Mouse (Mus musculus) intestine, embryonic 16.5 days (tissue): ENCODE data around the gene Itga8. TPM values are rescaled to one million over a fixed set of nuclear protein-coding genes. Genes with fewer than 3 reads are reported as not detected.

Experiments used
- ATAC-seq: fragments of 200-750 bp; cut with Nextera tagmentation; 2 replicates; pipeline ENCODE4 v1.8.0; 2017; ENCODE audit warnings: moderate TSS enrichment, moderate library complexity
- H3K27ac ChIP-seq: fragments of 300-500 bp; sonication (generic); 2 replicates; pipeline ENCODE4 v1.5.1; 2014; ENCODE audit warnings: mild to moderate bottlenecking, low read length
- H3K27me3 ChIP-seq: fragments of 300-500 bp; sonication (generic); replicated peaks from 2 replicates; pipeline ENCODE4 v1.6.1; 2014; ENCODE audit warnings: low read length, control low read depth, mixed read lengths; ENCODE audit not compliant: control insufficient read depth, insufficient read depth
- H3K36me3 ChIP-seq: fragments of 300-500 bp; sonication (generic); 2 replicates; pipeline ENCODE4 v1.6.1; 2014; ENCODE audit warnings: low read length, control low read depth; ENCODE audit not compliant: control insufficient read depth, insufficient read depth
- H3K4me1 ChIP-seq: fragments of 300-500 bp; sonication (generic); 2 replicates; pipeline ENCODE4 v1.6.1; 2014; ENCODE audit warnings: low read length, control low read depth, mixed read lengths; ENCODE audit not compliant: control insufficient read depth, insufficient read depth
- H3K4me2 ChIP-seq: fragments of 300-500 bp; sonication (generic); 2 replicates; pipeline ENCODE4 v1.6.1; 2014; ENCODE audit warnings: low read depth, low read length, control low read depth
- H3K4me3 ChIP-seq: fragments of 300-500 bp; sonication (generic); 2 replicates; pipeline ENCODE4 v1.5.1; 2014; ENCODE audit warnings: mild to moderate bottlenecking, low read length
- H3K9ac ChIP-seq: fragments of 300-500 bp; sonication (generic); 2 replicates; pipeline ENCODE4 v1.6.1; 2014; ENCODE audit warnings: low read depth, low read length
- H3K9me3 ChIP-seq: fragments of 300-500 bp; sonication (generic); 2 replicates; pipeline ENCODE4 v1.6.1; 2016; ENCODE audit warnings: low read length, control low read depth; ENCODE audit not compliant: control insufficient read depth
- WGBS: fragments of 180-500 bp; shearing (Covaris S2); extraction: QIAGEN DNeasy Blood & Tissue Kit; methylation state at CpG from one replicate; pipeline ENCODE4 v1.1.7; 2014; 5-methylcytosine and 5-hydroxymethylcytosine counted together
- polyA plus RNA-seq: library from polyadenylated mRNA; unstranded; fragments of >200 nt; fragmentation: Nextera tagmentation; extraction: Ambion mirVana; gene quantifications from 2 replicates; pipeline ENCODE4 v1.2.1, GENCODE M21; 2015

The Itga8 gene
- polyA plus RNA-seq, 1 experiment from 2014 or later, result 9.2 TPM

- Histone ChIP-seq H3K4me3 (no peak overlapping the region), H3K4me2 (no peak overlapping the region), H3K27ac (no peak overlapping the region), H3K9me3 (no peaks in the 10 kb centered on the region), H3K4me1 (no peaks in the 10 kb centered on the region), H3K36me3 (no peaks in the 10 kb centered on the region), H3K9ac (no peak overlapping the region), H3K27me3 (no peaks in the 10 kb centered on the region)
- ATAC-seq, result no peak
- 49% methylated on average over 7 of the region's 7 CpGs for WGBS
Observed at GRCm38 (mm10) chr2:12092203-12092984, 209.3 kb downstream of the Itga8 start.

- no peaks in the 10 kb centered on the region for H3K36me3 ChIP-seq
- H3K4me3 ChIP-seq, result no peak overlapping the region
- H3K4me1 ChIP-seq, result no peaks in the 10 kb centered on the region
- H3K4me2 ChIP-seq, result no peak overlapping the region
- no peak for ATAC-seq
- no peak overlapping the region for H3K9ac ChIP-seq
- no peaks in the 10 kb centered on the region for H3K9me3 ChIP-seq
- 76% methylated on average over 2 of the region's 2 CpGs for WGBS
- H3K27ac ChIP-seq, result no peak overlapping the region
- H3K27me3 ChIP-seq, result no peaks in the 10 kb centered on the region
Observed at GRCm38 (mm10) chr2:12090993-12091392, 210.7 kb downstream of the Itga8 start.

DNA sequence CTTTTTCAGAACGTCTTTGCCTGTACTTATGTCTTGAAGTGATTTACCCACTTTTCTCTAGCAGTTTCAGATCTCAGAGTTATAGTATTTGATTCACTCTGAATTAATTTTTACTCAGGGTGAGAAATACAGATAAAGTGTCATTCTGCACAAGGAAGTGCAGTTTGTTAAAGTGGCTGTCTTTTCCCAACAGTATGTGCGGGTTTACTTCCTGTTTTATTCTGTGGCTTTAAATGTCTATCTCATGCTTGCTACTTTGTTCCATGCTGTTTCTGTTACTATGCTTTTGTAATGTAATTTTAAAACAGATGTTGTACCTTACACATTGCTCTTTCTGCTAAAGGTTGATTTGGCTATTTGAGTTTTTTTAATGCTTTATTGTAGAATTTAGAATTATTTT, 216.2 kb downstream of the Itga8 start:
- no peaks in the 10 kb centered on the region for H3K27me3 ChIP-seq
- no peak overlapping the region for H3K4me2 ChIP-seq
- no peaks in the 10 kb centered on the region for H3K36me3 ChIP-seq
- H3K4me3 ChIP-seq, result no peak overlapping the region
- H3K9ac ChIP-seq, result no peak overlapping the region
- WGBS, result 88% methylated on average over 2 of the region's 2 CpGs
- no peak overlapping the region for H3K27ac ChIP-seq
- no peaks in the 10 kb centered on the region for H3K4me1 ChIP-seq
- no peak for ATAC-seq
- no peaks in the 10 kb centered on the region for H3K9me3 ChIP-seq

- 84% methylated on average over 4 of the region's 4 CpGs for WGBS
- H3K4me1 ChIP-seq, result no peaks in the 10 kb centered on the region
- H3K4me2 ChIP-seq, result no peak overlapping the region
- H3K9ac ChIP-seq, result no peak overlapping the region
- H3K4me3 ChIP-seq, result no peak overlapping the region
- H3K36me3 ChIP-seq, result no peaks in the 10 kb centered on the region
- no peak for ATAC-seq
- no peaks in the 10 kb centered on the region for H3K9me3 ChIP-seq
- no peak overlapping the region for H3K27ac ChIP-seq
- H3K27me3 ChIP-seq, result no peaks in the 10 kb centered on the region
Observed at GRCm38 (mm10) chr2:12084341-12084740, 217.4 kb downstream of the Itga8 start.

DNA sequence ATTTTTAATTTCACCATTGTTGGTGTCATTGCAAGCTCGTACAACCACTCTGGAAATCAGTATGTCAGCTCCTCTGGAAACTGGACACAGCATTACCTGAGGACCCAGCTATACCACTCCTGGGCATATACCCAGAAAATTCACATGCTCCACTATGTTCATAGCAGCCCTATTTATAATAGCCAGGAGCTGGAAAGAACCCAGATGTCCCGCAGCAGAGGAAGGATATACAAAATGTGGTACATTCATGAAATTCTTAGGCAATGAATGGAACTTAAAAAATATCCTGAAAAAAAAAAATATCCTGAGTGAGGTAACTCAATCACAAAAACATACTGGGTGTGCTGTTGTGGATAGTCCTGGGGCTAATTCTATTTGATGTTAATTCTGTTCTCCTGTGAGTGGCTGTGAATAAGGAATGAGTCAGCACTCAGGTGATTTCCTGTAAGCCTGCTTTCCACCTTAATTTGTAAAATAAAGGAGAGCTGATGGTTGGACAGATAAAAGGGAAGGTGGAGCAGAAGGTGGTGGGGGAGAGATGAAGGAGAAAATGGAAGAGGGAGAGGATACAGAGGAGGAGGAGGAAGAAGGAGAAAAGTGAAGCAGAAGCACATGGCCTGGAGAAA, 224.3 kb downstream of the Itga8 start:
- H3K27ac ChIP-seq, result no peak overlapping the region
- H3K4me3 ChIP-seq, result no peak overlapping the region
- no peaks in the 10 kb centered on the region for H3K4me1 ChIP-seq
- H3K9me3 ChIP-seq, result no peaks in the 10 kb centered on the region
- 68% methylated on average over 2 of the region's 2 CpGs for WGBS
- no peak overlapping the region for H3K4me2 ChIP-seq
- no peak overlapping the region for H3K9ac ChIP-seq
- ATAC-seq, result no peak
- no peaks in the 10 kb centered on the region for H3K27me3 ChIP-seq
- no peaks in the 10 kb centered on the region for H3K36me3 ChIP-seq

- no peak for ATAC-seq
- no peak overlapping the region for H3K27ac ChIP-seq
- H3K4me1 ChIP-seq, result 0 out of 2 replicates have a peak, but pooled peaks cover 3% of the 10 kb centered on the region
- WGBS, result 59% methylated on average over 6 of the region's 6 CpGs
- H3K27me3 ChIP-seq, result no peaks in the 10 kb centered on the region
- H3K4me3 ChIP-seq, result no peak overlapping the region
- no peak overlapping the region for H3K9ac ChIP-seq
- H3K4me2 ChIP-seq, result no peak overlapping the region
- H3K9me3 ChIP-seq, result no peaks in the 10 kb centered on the region
- H3K36me3 ChIP-seq, result no peaks in the 10 kb centered on the region
Observed at GRCm38 (mm10) chr2:12065669-12066399, 235.9 kb downstream of the Itga8 start.

GRCm38 (mm10) chr2:12060034-12060723, 241.5 kb downstream of the Itga8 start:
- Histone ChIP-seq H3K36me3 (no peaks in the 10 kb centered on the region), H3K27me3 (no peaks in the 10 kb centered on the region), H3K4me3 (no peak overlapping the region), H3K9me3 (no peaks in the 10 kb centered on the region), H3K9ac (no peak overlapping the region), H3K27ac (0 out of 2 replicates have a peak overlapping the region, but pooled peaks have one; percentile 24), H3K4me1 (0 out of 2 replicates have a peak, but pooled peaks cover 6% of the 10 kb centered on the region), H3K4me2 (no peak overlapping the region)
- ATAC-seq, result peak; percentile 92
- WGBS, result 39% methylated on average over 5 of the region's 5 CpGs
